Mouse (Mus musculus) regulatory T cell (primary cell): ENCODE measurements around the gene Mid1.
"Not testable (repeated sequence)": the region's sequence is repeated elsewhere in the genome, so short reads cannot be mapped to it uniquely, and the experiment has no call there.

Source experiments
- in situ Hi-C: fragments of 300-600 bp; cut with MboI, MseI; formaldehyde crosslinking; loops from one replicate; pipeline ENCODE4 v1.15.1; 2025; ENCODE audit warnings: high pct_unique_total_duplicates

The Mid1 gene

DNA sequence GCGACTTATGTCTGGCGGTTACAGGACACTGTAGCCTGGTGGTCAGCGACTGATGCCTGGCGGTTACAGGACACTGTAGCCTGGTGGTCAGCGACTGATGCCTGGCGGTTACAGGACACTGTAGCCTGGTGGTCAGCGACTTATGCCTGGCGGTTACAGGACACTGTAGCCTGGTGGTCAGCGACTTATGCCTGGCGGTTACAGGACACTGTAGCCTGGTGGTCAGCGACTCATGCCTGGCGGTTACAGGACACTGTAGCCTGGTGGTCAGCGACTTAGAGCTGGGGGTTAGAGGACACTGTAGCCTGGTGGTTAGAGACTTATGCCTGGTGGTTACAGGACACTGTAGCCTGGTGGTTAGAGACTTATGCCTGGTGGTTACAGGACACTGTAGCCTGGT lies 328.4 kb downstream of the Mid1 start:
- in situ Hi-C loops = not testable (repeated sequence)

DNA sequence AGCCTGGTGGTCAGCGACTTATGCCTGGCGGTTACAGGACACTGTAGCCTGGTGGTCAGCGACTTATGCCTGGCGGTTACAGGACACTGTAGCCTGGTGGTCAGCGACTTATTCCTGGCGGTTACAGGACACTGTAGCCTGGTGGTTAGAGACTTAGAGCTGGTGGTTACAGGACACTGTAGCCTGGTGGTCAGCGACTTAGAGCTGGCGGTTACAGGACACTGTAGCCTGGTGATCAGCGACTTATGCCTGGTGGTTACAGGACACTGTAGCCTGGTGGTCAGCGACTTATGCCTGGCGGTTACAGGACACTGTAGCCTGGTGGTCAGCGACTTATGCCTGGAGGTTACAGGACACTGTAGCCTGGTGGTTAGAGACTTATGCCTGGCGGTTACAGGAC lies 329.0 kb downstream of the Mid1 start:
- in situ Hi-C loops = not testable (repeated sequence)

DNA sequence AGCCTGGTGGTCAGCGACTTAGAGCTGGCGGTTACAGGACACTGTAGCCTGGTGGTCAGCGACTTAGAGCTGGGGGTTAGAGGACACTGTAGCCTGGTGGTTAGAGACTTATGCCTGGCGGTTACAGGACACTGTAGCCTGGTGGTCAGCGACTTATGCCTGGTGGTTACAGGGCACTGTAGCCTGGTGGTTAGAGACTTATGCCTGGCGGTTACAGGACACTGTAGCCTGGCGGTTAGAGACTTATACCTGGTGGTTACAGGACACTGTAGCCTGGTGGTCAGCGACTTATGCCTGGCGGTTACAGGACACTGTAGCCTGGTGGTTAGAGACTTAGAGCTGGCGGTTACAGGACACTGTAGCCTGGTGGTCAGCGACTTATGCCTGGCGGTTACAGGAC lies 330.9 kb downstream of the Mid1 start:
- in situ Hi-C loops = not testable (repeated sequence)

DNA sequence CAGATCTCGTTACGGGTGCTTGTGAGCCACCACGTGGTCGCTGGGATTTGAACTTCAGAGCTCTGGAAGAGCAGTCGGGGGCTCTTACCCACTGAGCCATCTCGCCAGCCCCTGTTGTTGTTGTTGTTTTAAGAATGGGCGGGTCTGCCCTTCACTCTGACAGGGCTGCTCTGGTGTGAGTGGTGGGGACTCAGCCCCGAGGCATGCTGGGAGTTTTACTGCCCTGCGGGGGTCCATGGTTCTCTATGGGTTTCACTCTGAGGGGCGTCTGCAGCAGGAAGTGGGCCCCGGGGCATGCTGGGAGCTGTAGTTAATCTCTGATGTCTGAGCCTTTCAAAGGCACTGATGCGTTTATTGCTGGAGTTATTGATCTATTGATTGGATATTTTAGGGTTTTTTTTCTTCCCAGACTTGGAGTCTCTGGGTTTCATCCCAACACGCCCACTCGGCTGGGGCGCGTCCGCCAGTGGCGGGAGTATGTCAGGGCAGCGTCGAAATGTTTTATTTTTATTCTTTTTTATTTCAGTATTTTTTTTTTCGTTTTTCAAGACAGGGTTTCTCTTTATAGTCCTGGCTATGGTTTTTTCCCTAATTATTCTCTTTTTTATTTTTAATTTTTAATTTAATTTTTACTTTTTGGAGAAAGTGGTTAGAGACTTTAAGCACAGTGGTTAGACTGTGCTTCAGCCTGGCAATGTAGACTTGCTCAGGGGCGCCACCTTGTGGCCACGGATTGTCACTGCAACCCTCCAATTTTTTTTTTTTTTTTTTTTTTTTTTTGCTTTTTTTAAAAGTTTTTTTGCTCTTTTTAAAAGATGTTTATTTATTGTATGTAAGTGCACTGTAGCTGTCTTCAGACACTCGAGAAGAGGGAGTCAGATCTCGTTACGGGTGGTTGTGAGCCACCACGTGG lies 332.6 kb downstream of the Mid1 start:
- in situ Hi-C loops = not testable (repeated sequence)

DNA sequence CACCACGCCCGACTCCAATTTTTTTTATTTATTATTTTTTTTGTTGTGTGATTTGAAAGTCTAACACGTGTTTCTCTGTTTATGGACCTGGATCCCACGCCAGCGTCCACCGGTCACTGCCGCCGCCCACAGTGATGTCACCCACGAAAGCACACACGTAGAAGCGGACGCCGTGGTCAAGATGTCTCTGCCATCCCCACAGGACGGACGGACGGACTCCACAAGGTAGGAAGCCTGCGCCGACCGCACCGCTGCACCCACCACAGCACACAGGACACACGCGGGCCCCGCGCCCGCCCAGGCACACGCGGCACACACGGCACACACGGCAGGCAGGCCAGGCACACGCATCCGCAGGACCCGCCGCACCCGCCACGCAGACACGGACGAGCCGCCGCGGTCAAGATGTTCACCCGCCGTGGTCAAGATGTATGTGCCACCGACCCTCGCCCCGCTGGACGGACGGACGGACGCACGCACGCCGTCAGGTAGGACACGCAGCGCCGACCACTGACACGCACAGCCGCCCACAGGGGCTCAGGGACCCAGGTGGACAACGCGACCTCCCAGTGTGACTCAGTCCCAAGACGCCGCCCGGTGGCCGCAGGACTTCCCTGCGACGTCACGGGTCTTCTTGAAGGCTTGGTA lies 333.7 kb downstream of the Mid1 start:
- in situ Hi-C loops = not testable (repeated sequence)

DNA sequence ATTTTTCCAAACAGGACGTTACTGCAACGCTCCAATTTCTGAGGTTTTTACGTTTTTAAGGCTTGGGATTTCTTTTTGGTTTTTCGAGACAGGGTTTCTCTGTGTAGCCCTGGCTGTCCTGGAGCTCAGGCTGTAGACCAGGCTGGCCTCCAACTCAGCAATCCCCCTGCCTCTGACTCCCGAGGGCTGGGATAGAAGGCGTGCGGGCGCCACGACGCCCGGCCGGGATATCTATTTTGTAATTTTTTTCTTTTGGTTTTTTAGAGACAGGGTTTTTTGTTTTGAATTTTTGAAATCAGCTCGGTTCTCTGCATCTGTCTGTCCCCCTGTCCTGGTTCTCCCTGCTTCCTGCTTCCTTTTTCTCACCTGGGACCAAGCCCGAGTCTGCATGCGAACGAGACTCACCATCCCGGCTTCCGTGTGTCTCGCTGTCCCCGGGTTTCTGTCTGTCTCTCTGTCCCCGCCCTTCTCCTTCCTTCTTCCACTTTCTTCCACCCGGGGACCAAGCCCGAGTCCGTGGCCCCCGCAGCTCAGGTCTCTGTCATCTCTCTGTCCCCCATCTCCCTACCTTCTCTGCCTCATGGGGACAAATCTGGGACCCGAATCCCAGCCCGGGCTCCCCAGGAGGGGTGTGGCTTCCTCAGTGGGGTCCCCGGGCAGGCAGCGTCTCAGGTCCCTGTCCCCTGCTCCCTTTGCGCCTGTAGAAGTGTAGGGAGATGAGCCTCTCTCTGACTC lies 334.4 kb downstream of the Mid1 start:
- in situ Hi-C loops = not testable (repeated sequence)

DNA sequence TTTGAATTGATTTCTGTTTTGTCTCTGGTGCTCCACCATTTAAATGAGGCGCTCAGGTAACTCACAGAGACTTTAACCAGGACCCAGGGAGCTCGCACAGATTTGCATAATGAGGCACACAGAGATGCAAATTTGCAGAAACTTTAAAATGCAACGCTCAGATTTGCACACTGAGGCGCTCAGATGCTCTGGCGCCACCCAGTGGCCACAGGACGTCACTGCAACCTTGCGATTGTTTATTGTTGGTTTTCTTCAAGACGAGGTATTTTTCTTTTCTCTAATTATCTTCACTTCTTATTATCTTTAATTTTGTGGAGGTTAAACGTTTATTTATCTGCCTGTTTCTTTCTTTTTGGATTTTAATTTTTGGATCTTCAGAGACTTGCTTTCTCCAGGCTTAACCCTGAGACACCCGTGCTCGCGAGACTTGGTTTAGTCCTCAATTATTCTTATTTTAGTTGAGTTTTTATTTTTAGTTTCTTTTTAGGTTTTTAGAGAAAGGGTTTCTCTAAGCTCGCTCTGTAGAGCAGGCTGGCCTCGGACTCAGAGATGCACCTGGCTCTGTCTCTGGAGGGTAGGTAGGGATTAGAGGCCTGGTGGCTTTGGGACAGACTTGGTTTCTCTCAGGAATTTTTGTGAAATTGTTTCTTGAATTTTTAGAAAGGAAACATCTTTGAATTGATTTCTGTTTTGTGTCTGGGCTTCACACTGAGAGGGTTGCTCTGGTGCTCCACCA lies 335.1 kb downstream of the Mid1 start:
- in situ Hi-C loops = not testable (repeated sequence)

DNA sequence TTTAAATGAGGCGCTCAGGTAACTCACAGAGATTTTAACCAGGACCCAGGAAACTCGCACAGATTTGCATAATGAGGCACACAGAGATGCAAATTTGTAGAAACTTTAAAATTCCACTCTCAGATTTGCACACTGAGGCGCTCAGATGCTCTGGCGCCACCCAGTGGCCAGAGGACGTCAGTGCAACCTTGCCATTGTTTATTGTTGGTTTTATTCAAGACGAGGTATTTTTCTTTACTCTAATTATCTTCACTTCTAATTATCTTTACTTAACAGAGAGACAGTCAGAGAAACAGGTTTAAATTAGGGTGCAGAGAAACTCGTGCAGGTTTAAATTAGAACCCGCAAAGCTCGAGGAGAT lies 335.7 kb downstream of the Mid1 start:
- in situ Hi-C loops = not testable (repeated sequence)

DNA sequence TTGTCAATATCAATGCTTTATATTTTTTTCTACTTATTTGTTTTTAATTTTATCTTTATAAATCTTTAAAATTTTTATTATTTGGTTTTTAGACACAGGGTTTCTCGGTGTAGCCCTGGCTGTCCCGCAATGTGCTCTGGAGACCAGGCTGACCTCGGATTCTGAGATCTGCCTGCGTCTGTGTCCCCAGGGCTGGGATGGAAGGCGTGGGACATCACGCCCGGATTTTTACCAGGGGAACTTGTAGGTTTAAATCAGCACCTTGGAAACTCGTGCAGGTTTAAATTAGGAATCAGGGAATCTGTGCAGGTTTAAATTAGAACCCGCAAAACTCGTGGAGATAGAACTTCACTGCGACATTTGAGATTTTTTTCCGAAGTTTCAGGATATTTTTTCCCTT lies 336.2 kb downstream of the Mid1 start:
- in situ Hi-C loops = not testable (repeated sequence)

DNA sequence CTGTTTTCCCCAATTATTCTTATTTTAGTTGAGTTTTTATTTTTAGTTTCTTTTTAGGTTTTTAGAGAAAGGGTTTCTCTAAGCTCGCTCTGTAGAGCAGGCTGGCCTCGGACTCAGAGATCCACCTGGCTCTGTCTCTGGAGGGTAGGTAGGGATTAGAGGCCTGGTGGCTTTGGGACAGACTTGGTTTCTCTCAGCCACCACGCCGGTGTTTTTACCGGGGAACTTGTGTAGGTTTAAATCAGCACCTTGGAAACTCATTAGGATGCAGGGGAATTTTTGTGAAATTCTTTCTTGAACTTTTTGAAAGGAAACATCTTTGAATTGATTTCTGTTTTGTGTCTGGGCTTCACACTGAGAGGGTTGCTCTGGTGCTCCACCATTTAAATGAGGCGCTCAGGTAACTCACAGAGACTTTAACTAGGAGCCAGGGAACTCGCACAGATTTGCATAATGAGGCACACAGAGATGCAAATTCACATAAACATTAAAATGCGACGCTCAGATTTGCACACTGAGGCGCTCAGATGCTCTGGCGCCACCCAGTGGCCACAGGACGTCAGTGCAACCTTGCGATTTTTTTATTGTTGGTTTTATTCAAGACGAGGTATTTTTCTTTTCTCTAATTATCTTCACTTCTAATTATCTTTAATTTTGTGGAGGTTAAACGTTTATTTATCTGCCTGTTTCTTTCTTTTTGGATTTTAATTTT lies 336.9 kb downstream of the Mid1 start:
- in situ Hi-C loops = not testable (repeated sequence)
